Mouse (Mus musculus) thymus, adult 2 months (tissue): ENCODE measurements around the gene Retnla. TPM values are rescaled to one million over a fixed set of nuclear protein-coding genes. Genes with fewer than 3 reads are reported as not detected.

Source experiments
- DNase-seq: peaks from one replicate; pipeline ENCODE4 v3.0.0; 2021
- H3K27ac ChIP-seq: fragments of 200-500 bp; 2 replicates; pipeline ENCODE4 v1.5.1; 2012; ENCODE audit warnings: low read length, control low read depth; ENCODE audit not compliant: control insufficient read depth, insufficient read depth
- H3K27me3 ChIP-seq: fragments of 200-500 bp; 2 replicates; pipeline ENCODE4 v1.6.1; 2012; ENCODE audit warnings: mild to moderate bottlenecking, low read length, moderate library complexity, mixed read lengths; ENCODE audit not compliant: control insufficient read depth, insufficient read depth
- H3K36me3 ChIP-seq: fragments of 200-500 bp; 2 replicates; pipeline ENCODE4 v1.6.1; 2012; ENCODE audit warnings: mild to moderate bottlenecking, low read length, moderate library complexity; ENCODE audit not compliant: control insufficient read depth, insufficient read depth
- H3K4me1 ChIP-seq: fragments of 200-500 bp; replicated peaks from 2 replicates; pipeline ENCODE4 v1.6.1; 2012; ENCODE audit warnings: low read length; ENCODE audit not compliant: control insufficient read depth, insufficient read depth
- H3K4me3 ChIP-seq: fragments of 200-500 bp; 2 replicates; pipeline ENCODE4 v1.5.1; 2012; ENCODE audit warnings: mild to moderate bottlenecking, low read length, control low read depth, moderate library complexity; ENCODE audit not compliant: control insufficient read depth, insufficient read depth
- CTCF ChIP-seq: fragments of 200-500 bp; IDR thresholded peaks from 2 replicates; pipeline ENCODE4 v1.5.1; 2012; ENCODE audit warnings: mild to moderate bottlenecking, control low read depth, low read length, moderate library complexity, borderline replicate concordance; ENCODE audit not compliant: control insufficient read depth, poor library complexity, insufficient read depth; ENCODE audit errors: extremely low read depth
- POLR2A ChIP-seq: fragments of 200-500 bp; IDR thresholded peaks from 2 replicates; pipeline ENCODE4 v1.6.1; 2012; ENCODE audit warnings: mild to moderate bottlenecking, low read length, control low read depth, moderate library complexity; ENCODE audit not compliant: control insufficient read depth, poor library complexity, insufficient read depth; ENCODE audit errors: extremely low read depth
- WGBS: fragments of 180-500 bp; shearing (Covaris S2); methylation state at CpG from one replicate; pipeline ENCODE4 v1.1.7; 2018; 5-methylcytosine and 5-hydroxymethylcytosine counted together
- polyA plus RNA-seq: library from polyadenylated mRNA; depleted of rRNA; stranded (reverse); fragments of >200 nt; gene quantifications from 2 replicates; pipeline ENCODE4 v1.2.3, GENCODE M21; 2012; rRNA removed

Retnla gene
- polyA plus RNA-seq, result 32.0 and 56.9 TPM in 2 replicates

- Histone ChIP-seq H3K4me3 (no peak within 1 kb of the TSS), H3K27ac (no peak within 1 kb of the TSS), H3K4me1 (no peaks in the 10 kb centered on the region), H3K27me3 (no peaks in the 10 kb centered on the region), H3K36me3 (no peaks in the 10 kb centered on the region)
- TF ChIP-seq POLR2A (no peak), CTCF (no peak)
- 100% methylated on average over 3 of the region's 3 CpGs for WGBS
- DNase-seq, result no peak
Measured at GRCm38 (mm10) chr16:48842266-48842665, at the start of gene Retnla. Gene Retnla, plus strand, starts transcription at chr16:48842551.

DNA sequence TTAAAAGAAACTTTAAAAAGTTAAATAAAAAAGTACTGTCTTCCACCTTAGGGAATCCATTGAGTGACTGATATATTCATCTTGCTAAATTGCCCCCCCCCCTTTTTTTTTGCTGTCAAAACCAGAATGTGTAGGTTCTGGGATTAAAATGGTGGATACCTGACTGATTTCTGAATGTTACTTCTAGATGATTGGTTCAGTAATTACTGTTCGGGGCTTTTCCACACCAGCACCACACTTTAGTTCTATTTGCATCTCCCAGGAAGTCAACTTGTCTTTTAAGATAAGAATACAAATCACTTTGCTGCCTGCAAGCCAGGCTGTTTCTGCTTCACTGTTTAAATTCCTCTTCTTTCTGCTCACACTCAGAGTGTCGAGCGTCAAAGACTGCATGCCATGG lies 44.1 kb upstream of the Retnla start:
- H3K27me3 ChIP-seq, result no peaks in the 10 kb centered on the region
- H3K4me3 ChIP-seq, result no peak overlapping the region
- H3K27ac ChIP-seq, result no peak overlapping the region
- TF ChIP-seq POLR2A, result no peak
- no peak for TF ChIP-seq CTCF
- H3K4me1 ChIP-seq, result peaks cover 6% of the 10 kb centered on the region
- WGBS, result 44% methylated on average over 3 of the region's 3 CpGs
- no peak for DNase-seq
- no peaks in the 10 kb centered on the region for H3K36me3 ChIP-seq

GRCm38 (mm10) chr16:48799470-48799869 lies 42.9 kb upstream of the Retnla start:
- no peak for DNase-seq
- no peaks in the 10 kb centered on the region for H3K27me3 ChIP-seq
- no peak overlapping the region for H3K27ac ChIP-seq
- WGBS, result 90% methylated on average over 3 of the region's 3 CpGs
- no peak overlapping the region for H3K4me3 ChIP-seq
- no peaks in the 10 kb centered on the region for H3K36me3 ChIP-seq
- TF ChIP-seq POLR2A (no peak), CTCF (no peak)
- H3K4me1 ChIP-seq, result peaks cover 6% of the 10 kb centered on the region

GRCm38 (mm10) chr16:48800906-48801305 lies 41.4 kb upstream of the Retnla start:
- TF ChIP-seq POLR2A (no peak), CTCF (no peak)
- peak; percentile 31 for DNase-seq
- peaks cover 6% of the 10 kb centered on the region for H3K4me1 ChIP-seq

DNA sequence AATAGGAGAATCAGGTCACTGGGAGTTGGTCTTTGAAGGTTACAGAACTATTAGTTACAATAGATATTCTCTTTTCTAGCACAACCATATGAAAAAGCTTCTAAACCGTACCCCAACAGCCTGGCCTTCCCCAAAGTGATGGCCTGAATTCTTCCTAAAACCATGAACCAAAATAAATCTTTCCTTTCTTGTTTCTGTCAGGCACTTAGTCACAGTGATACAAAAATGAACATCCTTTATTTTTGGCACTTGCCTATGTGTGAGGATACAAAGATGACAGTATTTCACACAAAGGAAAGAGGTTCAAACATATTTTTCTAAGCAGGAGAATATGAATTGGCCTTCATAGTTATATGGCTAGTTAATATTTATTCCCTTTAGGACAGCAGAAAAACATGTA lies 36.9 kb upstream of the Retnla start:
- TF ChIP-seq CTCF (no peak), POLR2A (no peak)
- H3K27ac ChIP-seq, result no peak overlapping the region
- 100% methylated on average over 1 of the region's 1 CpGs for WGBS
- H3K36me3 ChIP-seq, result no peaks in the 10 kb centered on the region
- H3K4me1 ChIP-seq, result peaks cover 7% of the 10 kb centered on the region; the same call in 1 of the 2 replicates
- H3K4me3 ChIP-seq, result no peak overlapping the region
- H3K27me3 ChIP-seq, result no peaks in the 10 kb centered on the region
- no peak for DNase-seq

More at GRCm38 (mm10) chr16:48800906-48801305, 41.4 kb upstream of the Retnla start:
- no peaks in the 10 kb centered on the region for H3K27me3 ChIP-seq
- H3K36me3 ChIP-seq, result no peaks in the 10 kb centered on the region
- no peak overlapping the region for H3K4me3 ChIP-seq
- WGBS, result 22% methylated on average over 2 of the region's 2 CpGs
- no peak overlapping the region for H3K27ac ChIP-seq

DNA sequence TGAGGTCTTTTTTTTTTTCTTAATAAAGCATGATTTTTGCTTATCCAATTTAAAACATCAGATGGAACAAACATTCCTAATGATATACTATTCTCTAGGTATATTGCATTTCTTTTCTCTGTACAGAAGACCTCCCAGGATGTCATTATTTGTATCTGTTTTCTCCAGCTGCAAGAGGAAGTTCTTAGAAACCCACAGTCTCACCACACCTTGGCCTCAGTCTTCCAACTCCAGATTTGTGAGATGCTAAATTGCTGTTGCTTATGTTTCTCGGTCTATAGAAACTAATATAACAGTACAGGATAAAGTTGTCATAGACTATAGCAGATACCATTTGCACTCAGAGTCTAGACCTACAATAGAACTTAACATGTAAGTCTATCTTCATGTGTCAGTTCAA lies 35.8 kb upstream of the Retnla start:
- Histone ChIP-seq H3K27me3 (no peaks in the 10 kb centered on the region), H3K36me3 (no peaks in the 10 kb centered on the region), H3K4me1 (peaks cover 5% of the 10 kb centered on the region; the same call in 1 of the 2 replicates), H3K27ac (no peak overlapping the region), H3K4me3 (no peak overlapping the region)
- peak; percentile 14 for DNase-seq
- TF ChIP-seq POLR2A, result no peak
- TF ChIP-seq CTCF, result no peak
- 4% methylated on average over 1 of the region's 1 CpGs for WGBS

- H3K4me1 ChIP-seq, result peaks cover 5% of the 10 kb centered on the region; the same call in 1 of the 2 replicates
- TF ChIP-seq POLR2A, result no peak
- TF ChIP-seq CTCF, result no peak
- no peaks in the 10 kb centered on the region for H3K27me3 ChIP-seq
- peak; percentile 75 for DNase-seq
- H3K27ac ChIP-seq, result no peak overlapping the region
- WGBS, result 26% methylated on average over 2 of the region's 2 CpGs
- no peaks in the 10 kb centered on the region for H3K36me3 ChIP-seq
- no peak overlapping the region for H3K4me3 ChIP-seq
Measured at GRCm38 (mm10) chr16:48809374-48809773, 33.0 kb upstream of the Retnla start.
